In the genomic region with DNA sequence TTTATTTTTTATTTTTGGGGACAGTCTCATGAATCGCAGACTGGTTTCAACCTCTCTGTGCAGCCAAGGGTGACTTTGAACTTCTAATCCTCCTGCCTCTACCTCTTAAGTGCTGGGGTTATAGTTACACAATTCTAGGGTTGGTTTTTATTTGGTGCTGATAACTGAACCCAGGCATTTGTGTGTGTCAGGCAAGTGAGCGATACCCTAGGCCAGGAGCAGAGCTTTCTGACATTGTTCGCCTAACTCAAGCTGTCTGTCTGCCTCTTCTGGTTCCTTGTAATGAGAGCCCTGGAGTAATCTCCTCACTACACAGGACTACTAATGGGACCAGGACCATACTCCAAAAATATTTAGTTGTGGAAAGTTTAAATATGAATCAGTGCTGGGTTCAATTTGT, we compare ENCODE assay signal across 31 mouse cellular contexts.
"Had no signal": no experiment of that assay in that cellular context is flagged by ENCODE, and none has a peak within 500 bp of the region (broad histone marks: within the 10 kb centered on the region; RNA-seq: fewer than 3 reads in every experiment).

No protein-coding gene starts in this region.

- H3K4me2 ChIP-seq: limb, embryonic 12.5 days; limb, embryonic 13.5 days; limb, embryonic 15.5 days; liver, embryonic 11.5 days; liver, embryonic 12.5 days; liver, embryonic 13.5 days; liver, embryonic 15.5 days; lung, embryonic 14.5 days; lung, embryonic 15.5 days; midbrain, embryonic 11.5 days; midbrain, embryonic 12.5 days; midbrain, embryonic 13.5 days; midbrain, embryonic 15.5 days had no signal

- H3K4me3 ChIP-seq: limb, embryonic 10.5 days; limb, embryonic 12.5 days; limb, embryonic 13.5 days; limb, embryonic 15.5 days; liver, embryonic 12.5 days; liver, embryonic 13.5 days; liver, embryonic 15.5 days; lung, embryonic 15.5 days; megakaryocyte, embryonic 14.5 days; midbrain, embryonic 10.5 days; midbrain, embryonic 12.5 days; midbrain, embryonic 13.5 days; midbrain, embryonic 15.5 days; myocyte had no signal

- H3K4me1 ChIP-seq: liver, embryonic 13.5 days; lung, embryonic 15.5 days; megakaryocyte, embryonic 14.5 days had no signal

- DNase-seq: left cerebral cortex, postnatal 4 days; liver; liver, embryonic 13.5 days; liver, postnatal 0 days; lung, adult 18-20 months; lung, adult 2 months; lung, embryonic 14.5 days; lung, postnatal 10 days; lung, postnatal 14 days; lung, postnatal 36 days; lung, postnatal 4 days; midbrain, embryonic 14.5 days had no signal

- H3K36me3 ChIP-seq: limb, embryonic 10.5 days; limb, embryonic 12.5 days; limb, embryonic 13.5 days; limb, embryonic 15.5 days; liver, embryonic 12.5 days; liver, embryonic 13.5 days; liver, embryonic 15.5 days; lung, embryonic 15.5 days; midbrain, embryonic 10.5 days; midbrain, embryonic 12.5 days; midbrain, embryonic 13.5 days; midbrain, embryonic 15.5 days had no signal

- H3K27ac ChIP-seq: limb, embryonic 10.5 days; limb, embryonic 12.5 days; limb, embryonic 13.5 days; limb, embryonic 15.5 days; liver, embryonic 12.5 days; liver, embryonic 13.5 days; liver, embryonic 14.5 days; liver, embryonic 15.5 days; lung, embryonic 15.5 days; macrophage; midbrain, embryonic 10.5 days; midbrain, embryonic 12.5 days; midbrain, embryonic 13.5 days; midbrain, embryonic 15.5 days had no signal

- ATAC-seq: liver, embryonic 12.5 days; liver, postnatal 0 days; lung, postnatal 0 days; midbrain, embryonic 13.5 days; midbrain, embryonic 15.5 days; midbrain, embryonic 16.5 days had no signal

- H3K9me3 ChIP-seq: limb, embryonic 10.5 days; limb, embryonic 12.5 days; limb, embryonic 13.5 days; limb, embryonic 15.5 days; liver, embryonic 12.5 days; liver, embryonic 13.5 days; liver, embryonic 15.5 days; lung, embryonic 15.5 days; megakaryocyte, embryonic 14.5 days; midbrain, embryonic 10.5 days; midbrain, embryonic 12.5 days; midbrain, embryonic 13.5 days; midbrain, embryonic 15.5 days had no signal

- H3K27me3 ChIP-seq: limb, embryonic 12.5 days; liver, embryonic 12.5 days; liver, embryonic 13.5 days; liver, embryonic 15.5 days; lung, embryonic 15.5 days; megakaryocyte, embryonic 14.5 days; midbrain, embryonic 15.5 days had no signal

- H3K9ac ChIP-seq: limb, embryonic 12.5 days; limb, embryonic 13.5 days; limb, embryonic 15.5 days; liver, embryonic 12.5 days; liver, embryonic 13.5 days; liver, embryonic 14.5 days; liver, embryonic 15.5 days; liver, postnatal 0 days; lung, embryonic 14.5 days; lung, embryonic 15.5 days; midbrain, embryonic 12.5 days; midbrain, embryonic 13.5 days; midbrain, embryonic 15.5 days had no signal
